Mouse (Mus musculus) hematopoietic stem cell, adult 5-6 weeks (primary cell): ENCODE data around the gene Gm29797. TPM values are rescaled to one million over a fixed set of nuclear protein-coding genes. Genes with fewer than 3 reads are reported as not detected.
A peak's percentile ranks its signal among the peaks of the same experiment; 100 is the strongest.

Source experiments
- ATAC-seq, 2 experiments: fragments of 125-278 bp in 1 of 2; replicated peaks in 1 of 2; 2 replicates each; pipeline ENCODE4 v1.8.0; 2016 to 2017; ENCODE audit warnings: inconsistent platforms in 2 of 2, mild to moderate bottlenecking in 2 of 2, moderate number of reproducible peaks in 2 of 2, low read depth in 1 of 2, moderate TSS enrichment in 1 of 2; ENCODE audit not compliant: low FRiP score in 2 of 2, poor library complexity in 2 of 2, severe bottlenecking in 2 of 2, insufficient read depth in 1 of 2, low TSS enrichment in 1 of 2
- total RNA-seq: library from RNA; stranded (forward); fragments of 172-1452, 232-1000 nt; gene quantifications from 2 replicates; pipeline ENCODE4 v1.2.3, GENCODE M21; 2017

The Gm29797 gene
- total RNA-seq, result not detected in 2 replicates

- no peak for ATAC-seq
Observed at GRCm38 (mm10) chr2:181656734-181657133, at the start of gene Gm29797. Gene Gm29797 (plus strand): TSS chr2:181657034.

GRCm38 (mm10) chr2:181618761-181619495 lies 37.9 kb upstream of the Gm29797 start:
- no peak for ATAC-seq

DNA sequence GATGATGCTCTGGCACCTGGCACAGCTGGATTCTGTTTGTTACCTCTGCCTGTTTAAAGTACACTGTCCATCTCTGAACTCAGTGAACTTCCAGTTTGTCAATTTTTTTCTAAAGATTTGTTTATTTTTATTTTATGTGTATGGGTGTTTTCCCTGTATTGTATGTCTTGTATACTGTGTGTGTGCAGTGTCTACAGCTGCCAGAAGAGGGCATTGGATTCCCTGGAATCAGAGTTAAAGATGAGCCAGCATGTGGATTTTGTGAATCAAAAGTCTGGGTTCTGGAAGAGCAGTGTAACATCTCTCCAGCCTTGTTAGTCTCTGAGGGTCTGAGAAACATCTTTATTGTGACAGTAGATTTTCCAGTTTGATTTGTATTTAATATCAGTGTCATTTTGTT lies 33.4 kb upstream of the Gm29797 start:
- 0 out of 4 replicates have a peak, but pooled peaks of 1 of the 2 experiments have one; percentile 27 for ATAC-seq

GRCm38 (mm10) chr2:181628471-181628870 lies 28.4 kb upstream of the Gm29797 start:
- ATAC-seq, result no peak

DNA sequence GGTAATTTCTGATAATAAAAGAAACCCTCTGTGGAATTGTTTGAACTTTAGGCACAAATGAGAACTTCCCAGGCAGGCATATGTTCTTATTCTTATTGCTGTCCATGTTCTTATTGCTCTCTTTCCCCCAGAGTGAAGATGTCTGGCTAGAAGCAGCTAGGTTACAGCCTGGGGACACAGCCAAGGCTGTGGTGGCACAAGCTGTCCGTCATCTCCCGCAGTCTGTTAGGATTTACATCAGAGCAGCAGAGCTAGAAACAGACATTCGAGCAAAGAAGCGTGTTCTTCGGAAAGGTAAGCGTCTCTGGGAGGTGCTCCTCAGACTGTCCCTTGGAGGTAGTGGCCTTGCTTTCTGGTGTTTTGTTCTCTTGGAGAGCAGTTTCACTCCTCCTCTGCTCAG lies 24.2 kb upstream of the Gm29797 start:
- ATAC-seq, result no peak

DNA sequence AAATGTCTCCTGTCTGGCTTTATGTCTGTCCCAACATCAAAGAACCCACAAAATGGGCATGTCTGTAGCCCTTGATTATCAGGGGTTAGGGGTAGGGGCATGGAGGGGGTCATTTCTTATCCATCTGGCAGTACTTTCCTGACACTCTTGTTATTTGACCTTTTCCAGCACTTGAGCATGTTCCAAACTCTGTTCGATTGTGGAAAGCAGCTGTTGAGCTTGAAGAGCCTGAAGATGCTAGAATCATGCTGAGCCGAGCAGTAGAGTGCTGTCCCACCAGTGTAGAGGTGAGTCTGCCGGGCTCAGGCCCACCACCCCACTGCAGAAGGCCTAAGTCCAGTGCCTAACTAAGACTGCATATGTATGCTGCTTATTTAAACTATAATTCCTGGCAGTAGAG lies 21.0 kb upstream of the Gm29797 start:
- ATAC-seq, result no peak

GRCm38 (mm10) chr2:181644361-181644760 lies 12.5 kb upstream of the Gm29797 start:
- ATAC-seq, result peak; percentile 68 to 76; a peak in 3 of 4 replicates

DNA sequence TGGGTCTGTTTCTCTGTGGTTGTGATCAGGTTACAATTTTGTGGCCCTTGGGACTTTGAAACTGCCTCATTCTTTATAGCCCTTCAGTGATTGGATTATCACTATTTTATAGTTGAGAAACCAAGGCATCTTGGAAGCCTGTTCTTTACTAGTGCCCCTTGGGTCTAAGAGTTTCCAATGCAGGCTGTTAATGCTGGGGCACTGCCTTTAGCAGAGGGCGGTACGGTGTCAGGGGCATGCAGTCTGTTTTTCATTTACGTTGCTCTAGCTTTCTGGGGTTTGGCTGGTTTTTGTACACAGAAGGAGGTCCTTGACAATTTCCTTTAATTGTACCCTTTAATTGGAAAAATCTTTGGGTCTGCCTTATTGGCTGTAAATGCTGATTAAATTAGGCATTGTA lies 11.2 kb upstream of the Gm29797 start:
- ATAC-seq, result no peak

- no peak for ATAC-seq
Observed at GRCm38 (mm10) chr2:181646626-181647472, 10.0 kb upstream of the Gm29797 start.

- no peak for ATAC-seq
Observed at GRCm38 (mm10) chr2:181648926-181649325, 7.9 kb upstream of the Gm29797 start.

GRCm38 (mm10) chr2:181653065-181653464 lies 3.8 kb upstream of the Gm29797 start:
- ATAC-seq, result no peak

- no peak for ATAC-seq
Observed at GRCm38 (mm10) chr2:181653523-181653922, 3.3 kb upstream of the Gm29797 start.

DNA sequence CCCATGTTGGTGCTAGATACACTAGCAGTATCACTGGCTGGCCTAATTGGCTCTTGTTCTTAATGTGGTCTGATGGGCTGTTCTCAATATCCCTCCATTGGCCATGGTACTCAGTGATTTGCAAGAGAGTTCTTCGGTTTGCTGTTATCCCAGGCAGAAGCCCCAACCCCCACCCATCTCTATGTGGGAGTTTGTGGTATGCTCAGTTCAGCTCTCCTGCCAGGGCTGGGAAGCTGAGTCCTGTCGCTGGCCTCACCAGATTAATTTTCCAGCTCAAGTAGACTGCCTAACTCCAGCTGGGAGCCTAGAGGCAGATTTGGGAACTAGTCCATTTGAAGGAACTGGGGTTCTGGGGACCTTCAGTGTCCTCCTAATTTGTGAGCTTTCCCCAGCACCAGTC lies 607 bp downstream of the Gm29797 start:
- ATAC-seq, result no peak

DNA sequence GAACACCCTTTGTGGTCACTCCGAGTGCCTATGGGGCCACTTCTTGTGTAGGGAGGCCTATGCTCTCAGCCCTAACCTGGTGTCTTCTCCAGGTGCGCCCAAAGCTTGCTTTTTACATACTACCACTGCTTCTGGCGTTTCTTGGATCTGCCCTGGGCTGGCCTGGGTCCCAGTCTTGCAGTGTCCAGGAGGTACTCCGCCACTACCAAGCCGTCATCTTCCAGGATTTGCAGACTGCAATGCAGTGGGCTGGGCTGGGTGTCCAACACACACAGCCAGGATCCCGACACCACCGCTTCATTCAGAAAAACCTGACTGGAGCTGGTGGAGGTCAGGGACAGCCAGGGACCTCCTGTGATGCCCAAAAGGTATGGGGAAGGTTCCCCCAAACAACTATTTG lies 1.7 kb downstream of the Gm29797 start:
- no peak for ATAC-seq

DNA sequence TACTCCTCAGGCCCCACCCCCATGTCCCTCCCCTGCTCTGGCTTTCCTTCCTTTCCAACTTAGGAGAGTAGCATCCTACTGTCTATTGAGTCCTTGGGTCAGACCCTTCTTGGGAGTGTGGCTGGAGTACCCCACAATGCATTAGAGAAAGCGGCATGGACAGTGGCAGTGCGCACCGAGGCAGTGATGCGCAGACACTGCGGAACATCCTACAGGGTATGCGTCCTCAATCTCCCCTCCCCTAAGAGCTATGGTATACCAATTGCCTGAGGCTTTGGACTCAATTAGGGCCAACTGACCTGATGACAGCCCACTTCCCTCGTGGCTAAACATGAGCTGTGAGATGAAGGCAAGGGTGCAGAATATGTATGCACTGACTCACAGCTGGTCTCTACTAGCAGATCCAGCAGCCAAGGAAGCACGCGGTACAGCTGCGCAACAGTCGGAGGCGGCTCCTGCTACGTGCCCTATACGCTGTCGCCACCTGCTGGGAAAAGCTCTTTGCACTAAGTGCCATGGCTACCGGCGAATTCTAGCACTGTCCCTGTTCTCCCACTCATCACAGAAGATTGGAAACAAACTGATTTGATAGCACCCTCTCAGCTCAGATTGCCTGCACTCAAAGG lies 2.2 kb downstream of the Gm29797 start:
- peak; percentile 56 to 65 for ATAC-seq

- peak; percentile 89 to 90 for ATAC-seq
Observed at GRCm38 (mm10) chr2:181659609-181660055, 2.8 kb downstream of the Gm29797 start.

GRCm38 (mm10) chr2:181662620-181663297 lies 5.9 kb downstream of the Gm29797 start:
- no peak for ATAC-seq

DNA sequence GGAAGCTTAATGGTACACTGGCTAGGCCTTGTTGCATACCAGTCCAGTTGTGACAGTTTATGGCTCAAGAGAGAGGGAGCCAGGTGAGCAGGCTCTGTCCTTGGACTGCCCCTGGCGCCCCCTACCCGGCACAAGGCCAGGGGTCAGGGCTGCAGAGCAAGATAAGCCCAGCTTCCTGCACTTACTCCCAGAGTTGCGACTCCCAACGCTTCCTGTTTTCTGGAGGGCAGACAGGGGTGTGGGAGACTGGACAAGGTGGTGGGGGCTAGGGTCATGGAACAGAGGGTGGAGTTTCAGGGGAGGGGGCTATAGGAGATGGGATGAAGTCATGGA lies 6.4 kb downstream of the Gm29797 start:
- no peak for ATAC-seq
